Comparison of ENCODE assay signal across 9 mouse cellular contexts in genomic region chr1:15993561-15994410, GRCm38 (mm10).
DNase-seq lines count a peak whose midpoint lies in the region; ATAC-seq and TF ChIP-seq lines count a peak whose summit lies in the region.
"Had no signal": no experiment of that assay in that cellular context is flagged by ENCODE, and none has a peak within 500 bp of the region (broad histone marks: within the 10 kb centered on the region; RNA-seq: fewer than 3 reads in every experiment).

No protein-coding gene starts in this region.

- H3K4me1 ChIP-seq in intestine, postnatal 0 days (replicated peaks; ENCODE audit: control insufficient read depth, insufficient read depth, low read length) = no peaks in the 10 kb centered on the region
- no peaks in the 10 kb centered on the region for H3K4me1 ChIP-seq in intestine, embryonic 16.5 days (ENCODE audit: control insufficient read depth, insufficient read depth, low read length)
- no peaks in the 10 kb centered on the region for H3K4me1 ChIP-seq in ES-Bruce4 (ENCODE audit: control insufficient read depth, insufficient read depth, low read length)
- no peaks in the 10 kb centered on the region for H3K4me1 ChIP-seq in hindbrain, embryonic 13.5 days (replicated peaks)
- H3K4me1 ChIP-seq in midbrain, embryonic 12.5 days = no peaks in the 10 kb centered on the region
- H3K4me1 ChIP-seq: heart, embryonic 15.5 days had no signal

- no peak overlapping the region for H3K4me3 ChIP-seq in intestine, postnatal 0 days (ENCODE audit: low read depth, low read length)
- H3K4me3 ChIP-seq in intestine, embryonic 16.5 days (ENCODE audit: low read length) = no peak overlapping the region
- H3K4me3 ChIP-seq in ES-Bruce4 (ENCODE audit: low read depth, low read length) = no peak overlapping the region
- H3K4me3 ChIP-seq in hindbrain, embryonic 13.5 days = no peak overlapping the region
- H3K4me3 ChIP-seq in midbrain, embryonic 12.5 days = no peak overlapping the region
- H3K4me3 ChIP-seq: heart, embryonic 15.5 days had no signal

- H3K27me3 ChIP-seq in intestine, postnatal 0 days (replicated peaks; ENCODE audit: control insufficient read depth, insufficient read depth, low read length) = no peaks in the 10 kb centered on the region
- no peaks in the 10 kb centered on the region for H3K27me3 ChIP-seq in intestine, embryonic 16.5 days (replicated peaks; ENCODE audit: control insufficient read depth, insufficient read depth, low read length)
- H3K27me3 ChIP-seq in ES-Bruce4 (ENCODE audit: control insufficient read depth, insufficient read depth, low read length, poor library complexity, severe bottlenecking) = no peaks in the 10 kb centered on the region
- H3K27me3 ChIP-seq in hindbrain, embryonic 13.5 days = no peaks in the 10 kb centered on the region
- no peaks in the 10 kb centered on the region for H3K27me3 ChIP-seq in midbrain, embryonic 12.5 days
- H3K27me3 ChIP-seq: heart, embryonic 15.5 days had no signal

- H3K27ac ChIP-seq in intestine, postnatal 0 days (ENCODE audit: low read depth, low read length) = no peak overlapping the region
- H3K27ac ChIP-seq in intestine, embryonic 16.5 days (ENCODE audit: low read length) = no peak overlapping the region
- H3K27ac ChIP-seq in ES-Bruce4 (ENCODE audit: insufficient read depth, low read length) = no peak overlapping the region
- H3K27ac ChIP-seq in hindbrain, embryonic 13.5 days = no peak overlapping the region
- H3K27ac ChIP-seq in midbrain, embryonic 12.5 days (replicated peaks) = no peak overlapping the region
- H3K27ac ChIP-seq: heart, embryonic 15.5 days had no signal

- no peak for ATAC-seq in intestine, postnatal 0 days
- ATAC-seq in intestine, embryonic 16.5 days = no peak
- peak; percentile 77; the same call in 1 of the 2 replicates for ATAC-seq in hindbrain, embryonic 13.5 days (ENCODE audit: low FRiP score)
- peak; percentile 72; the same call in 1 of the 2 replicates for ATAC-seq in midbrain, embryonic 12.5 days (ENCODE audit: low FRiP score, low read depth)

- no peaks in the 10 kb centered on the region for H3K36me3 ChIP-seq in intestine, postnatal 0 days (ENCODE audit: control insufficient read depth, insufficient read depth)
- no peaks in the 10 kb centered on the region for H3K36me3 ChIP-seq in intestine, embryonic 16.5 days (ENCODE audit: control insufficient read depth, insufficient read depth, low read length)
- no peaks in the 10 kb centered on the region for H3K36me3 ChIP-seq in ES-Bruce4 (ENCODE audit: control insufficient read depth, insufficient read depth, low read length, poor library complexity, severe bottlenecking)
- no peaks in the 10 kb centered on the region for H3K36me3 ChIP-seq in hindbrain, embryonic 13.5 days
- no peaks in the 10 kb centered on the region for H3K36me3 ChIP-seq in midbrain, embryonic 12.5 days
- H3K36me3 ChIP-seq: heart, embryonic 15.5 days had no signal

- no peak for TF ChIP-seq EP300 in ES-Bruce4 (IDR thresholded peaks at IDR 0.05; ENCODE audit: insufficient read depth, low read depth, low read length)

- WGBS in intestine, postnatal 0 days = 66% methylated on average over 4 of the region's 4 CpGs
- 54% methylated on average over 4 of the region's 4 CpGs for WGBS in intestine, embryonic 16.5 days
- WGBS in hindbrain, embryonic 13.5 days = 46% methylated on average over 4 of the region's 4 CpGs
- WGBS in midbrain, embryonic 12.5 days = 36% methylated on average over 4 of the region's 4 CpGs

- H3K4me2 ChIP-seq in intestine, postnatal 0 days (replicated peaks; ENCODE audit: low read depth) = no peak overlapping the region
- H3K4me2 ChIP-seq in intestine, embryonic 16.5 days (ENCODE audit: low read depth, low read length) = no peak overlapping the region
- no peak overlapping the region for H3K4me2 ChIP-seq in hindbrain, embryonic 13.5 days
- no peak overlapping the region for H3K4me2 ChIP-seq in midbrain, embryonic 12.5 days (replicated peaks)
- H3K4me2 ChIP-seq: heart, embryonic 15.5 days had no signal

- no peak for TF ChIP-seq POLR2A in ES-Bruce4 (IDR thresholded peaks at IDR 0.05; ENCODE audit: insufficient read depth, low read length)

- H3K9me3 ChIP-seq in intestine, postnatal 0 days (ENCODE audit: control insufficient read depth) = no peaks in the 10 kb centered on the region
- H3K9me3 ChIP-seq in intestine, embryonic 16.5 days (ENCODE audit: control insufficient read depth, low read length) = no peaks in the 10 kb centered on the region
- H3K9me3 ChIP-seq in ES-Bruce4 (replicated peaks; ENCODE audit: control insufficient read depth, insufficient read depth, low read length, poor library complexity, severe bottlenecking) = no peaks in the 10 kb centered on the region
- no peaks in the 10 kb centered on the region for H3K9me3 ChIP-seq in hindbrain, embryonic 13.5 days
- H3K9me3 ChIP-seq in midbrain, embryonic 12.5 days = no peaks in the 10 kb centered on the region
- H3K9me3 ChIP-seq: heart, embryonic 15.5 days had no signal

- peak; percentile 74 for TF ChIP-seq CTCF in intestine, postnatal 0 days (IDR thresholded peaks at IDR 0.05; ENCODE audit: low read depth)
- peak; percentile 39 for TF ChIP-seq CTCF in ES-Bruce4 (IDR thresholded peaks at IDR 0.05; ENCODE audit: low read depth, low read length)

- DNase-seq in cerebellum, adult 9-11 months = peak; percentile 48
- no peak for DNase-seq in spleen, postnatal 10 days (ENCODE audit: low spot score in 2 of 2)
- no peak for DNase-seq in c-Kit-positive CD71-positive TER-119-positive erythroid progenitor cells, embryonic 14.5 days (ENCODE audit: low spot score)

- H3K9ac ChIP-seq in intestine, postnatal 0 days (ENCODE audit: low read depth, low read length) = no peak overlapping the region
- no peak overlapping the region for H3K9ac ChIP-seq in intestine, embryonic 16.5 days (ENCODE audit: low read depth, low read length)
- H3K9ac ChIP-seq in ES-Bruce4 (ENCODE audit: low read depth, poor library complexity, severe bottlenecking) = no peak overlapping the region
- H3K9ac ChIP-seq in hindbrain, embryonic 13.5 days = no peak overlapping the region
- no peak overlapping the region for H3K9ac ChIP-seq in midbrain, embryonic 12.5 days (replicated peaks)
- H3K9ac ChIP-seq: heart, embryonic 15.5 days had no signal

Comparison
In these comparisons a context has a peak if more than half of its experiments do, and no peak if none do; other contexts are left out.
1. ATAC-seq: peak in hindbrain, embryonic 13.5 days (single experiment) and midbrain, embryonic 12.5 days (single experiment); none in intestine, postnatal 0 days (single experiment) and intestine, embryonic 16.5 days (single experiment).